Mouse (Mus musculus) splenic B cell, adult 2 months (primary cell): ENCODE data around the gene Mapk12.
A peak's percentile ranks its signal among the peaks of the same experiment; 100 is the strongest.

Source experiments
- DNase-seq: peaks from one replicate; pipeline ENCODE4 v3.0.0-alpha.2; 2011; ENCODE audit warnings: low read depth, low spot score
- H3K27me3 ChIP-seq: 2 replicates; pipeline ENCODE4 v1.6.1; 2012; ENCODE audit warnings: mild to moderate bottlenecking, low read length, moderate library complexity, mixed read lengths; ENCODE audit not compliant: control insufficient read depth, poor library complexity, insufficient read depth, severe bottlenecking
- H3K36me3 ChIP-seq: 2 replicates; pipeline ENCODE4 v1.6.1; 2012; ENCODE audit warnings: mild to moderate bottlenecking, low read length, moderate library complexity, mixed read lengths; ENCODE audit not compliant: control insufficient read depth, poor library complexity, insufficient read depth, severe bottlenecking

Gene Mapk12

GRCm38 (mm10) chr15:89138046-89138405 is 2.5 kb downstream of the Mapk12 start:
- no peak for DNase-seq
- no peaks in the 10 kb centered on the region for H3K36me3 ChIP-seq
- 0 out of 2 replicates have a peak, but pooled peaks cover 2% of the 10 kb centered on the region for H3K27me3 ChIP-seq

- H3K36me3 ChIP-seq: no peaks in the 10 kb centered on the region
- DNase-seq: no peak
- H3K27me3 ChIP-seq: 0 out of 2 replicates have a peak, but pooled peaks cover 2% of the 10 kb centered on the region
These were observed 3.0 kb downstream of the Mapk12 start for GRCm38 (mm10) chr15:89137378-89138045.

- Histone ChIP-seq H3K27me3 (0 out of 2 replicates have a peak, but pooled peaks cover 2% of the 10 kb centered on the region), H3K36me3 (no peaks in the 10 kb centered on the region)
- no peak for DNase-seq
These were observed 3.9 kb downstream of the Mapk12 start for GRCm38 (mm10) chr15:89136461-89137155.

GRCm38 (mm10) chr15:89131316-89131715 is 9.2 kb downstream of the Mapk12 start:
- no peaks in the 10 kb centered on the region for H3K27me3 ChIP-seq
- H3K36me3 ChIP-seq: peaks cover 2% of the 10 kb centered on the region; the same call in 1 of the 2 replicates
- peak; percentile 90 for DNase-seq

- no peaks in the 10 kb centered on the region for H3K27me3 ChIP-seq
- no peak for DNase-seq
These were observed 10.3 kb downstream of the Mapk12 start for GRCm38 (mm10) chr15:89130245-89130644.

GRCm38 (mm10) chr15:89128382-89129350 is 11.8 kb downstream of the Mapk12 start, which contains the start of gene Hdac10:
Hdac10 (minus strand) TSS chr15:89128700.
- peak; percentile 91 for DNase-seq
- H3K36me3 ChIP-seq: peaks cover 11% of the 10 kb centered on the region; the same call in 1 of the 2 replicates

More at GRCm38 (mm10) chr15:89130245-89130644, 10.3 kb downstream of the Mapk12 start:
- H3K36me3 ChIP-seq: peaks cover 8% of the 10 kb centered on the region; the same call in 1 of the 2 replicates

GRCm38 (mm10) chr15:89127364-89127940 is 13.1 kb downstream of the Mapk12 start:
- H3K27me3 ChIP-seq: no peaks in the 10 kb centered on the region
- no peak for DNase-seq
- peaks cover 11% of the 10 kb centered on the region; the same call in 1 of the 2 replicates for H3K36me3 ChIP-seq

More at GRCm38 (mm10) chr15:89128382-89129350, 11.8 kb downstream of the Mapk12 start, which contains the start of gene Hdac10:
- H3K27me3 ChIP-seq: no peaks in the 10 kb centered on the region

- Histone ChIP-seq H3K36me3 (peaks cover 11% of the 10 kb centered on the region; the same call in 1 of the 2 replicates), H3K27me3 (no peaks in the 10 kb centered on the region)
- DNase-seq: no peak
These were observed 13.9 kb downstream of the Mapk12 start for GRCm38 (mm10) chr15:89126622-89127021.

GRCm38 (mm10) chr15:89125351-89125750 is 15.2 kb downstream of the Mapk12 start:
- no peak for DNase-seq
- Histone ChIP-seq H3K36me3 (peaks cover 11% of the 10 kb centered on the region; the same call in 1 of the 2 replicates), H3K27me3 (no peaks in the 10 kb centered on the region)

- no peak for DNase-seq
- H3K36me3 ChIP-seq: peaks cover 11% of the 10 kb centered on the region; the same call in 1 of the 2 replicates
- H3K27me3 ChIP-seq: no peaks in the 10 kb centered on the region
These were observed 16.2 kb downstream of the Mapk12 start for GRCm38 (mm10) chr15:89124312-89124711.

GRCm38 (mm10) chr15:89123595-89123994 is 16.9 kb downstream of the Mapk12 start:
- H3K36me3 ChIP-seq: peaks cover 11% of the 10 kb centered on the region; the same call in 1 of the 2 replicates
- H3K27me3 ChIP-seq: no peaks in the 10 kb centered on the region
- DNase-seq: no peak

GRCm38 (mm10) chr15:89122649-89123366 is 17.7 kb downstream of the Mapk12 start, which contains the start of gene Tubgcp6:
Tubgcp6 (minus strand) TSS chr15:89123112.
- peak; percentile 94 for DNase-seq
- peaks cover 11% of the 10 kb centered on the region; the same call in 1 of the 2 replicates for H3K36me3 ChIP-seq
- no peaks in the 10 kb centered on the region for H3K27me3 ChIP-seq

GRCm38 (mm10) chr15:89118007-89118406 is 22.5 kb downstream of the Mapk12 start:
- H3K27me3 ChIP-seq: no peaks in the 10 kb centered on the region
- DNase-seq: peak; percentile 83
- peaks cover 6% of the 10 kb centered on the region; the same call in 1 of the 2 replicates for H3K36me3 ChIP-seq
